Mouse (Mus musculus) testis, adult 2 months (tissue): ENCODE data around the gene Gm21985. TPM values are rescaled to one million over a fixed set of nuclear protein-coding genes. Genes with fewer than 3 reads are reported as not detected.

Experiments
- H3K27ac ChIP-seq: fragments of 200-500 bp; 2 replicates; pipeline ENCODE4 v1.5.1; 2012; ENCODE audit warnings: low read depth, low read length; ENCODE audit not compliant: control insufficient read depth, insufficient read depth
- H3K27me3 ChIP-seq: fragments of 200-500 bp; 2 replicates; pipeline ENCODE4 v1.6.1; 2012; ENCODE audit warnings: mild to moderate bottlenecking, low read length, moderate library complexity; ENCODE audit not compliant: control insufficient read depth, insufficient read depth
- H3K36me3 ChIP-seq: fragments of 200-500 bp; 2 replicates; pipeline ENCODE4 v1.6.1; 2012; ENCODE audit warnings: mild to moderate bottlenecking, low read length; ENCODE audit not compliant: control insufficient read depth, insufficient read depth
- H3K4me1 ChIP-seq: fragments of 200-500 bp; 2 replicates; pipeline ENCODE4 v1.6.1; 2012; ENCODE audit warnings: low read length; ENCODE audit not compliant: control insufficient read depth, insufficient read depth
- H3K4me3 ChIP-seq: fragments of 200-500 bp; 2 replicates; pipeline ENCODE4 v1.5.1; 2012; ENCODE audit warnings: low read depth, mild to moderate bottlenecking, low read length, moderate library complexity, mixed read lengths; ENCODE audit not compliant: control insufficient read depth
- CTCF ChIP-seq: fragments of 200-500 bp; IDR thresholded peaks from 2 replicates; pipeline ENCODE4 v1.5.1; 2012; ENCODE audit warnings: low read depth, mild to moderate bottlenecking, inconsistent platforms, low read length, moderate library complexity; ENCODE audit not compliant: control insufficient read depth, insufficient read depth, insufficient replicate concordance
- POLR2A ChIP-seq: fragments of 200-500 bp; IDR thresholded peaks from 2 replicates; pipeline ENCODE4 v1.6.1; 2012; ENCODE audit warnings: low read depth, mild to moderate bottlenecking, inconsistent platforms, low read length, moderate library complexity; ENCODE audit not compliant: control insufficient read depth
- polyA plus RNA-seq: library from polyadenylated mRNA; depleted of rRNA; stranded (reverse); fragments of >200 nt; gene quantifications from 2 replicates; pipeline ENCODE4 v1.2.3, GENCODE M21; 2012

Gm21985 gene
- polyA plus RNA-seq, 1 experiment: not detected

- no peaks in the 10 kb centered on the region; the same call in 1 of the 2 replicates for H3K4me1 ChIP-seq
- no peaks in the 10 kb centered on the region for H3K27me3 ChIP-seq
- peak within 1 kb of the TSS; percentile 76; the same call in 1 of the 2 replicates for H3K27ac ChIP-seq
- H3K4me3 ChIP-seq: peak within 1 kb of the TSS; percentile 95
- no peaks in the 10 kb centered on the region for H3K36me3 ChIP-seq
- TF ChIP-seq CTCF (peak; percentile 82), POLR2A (peak; percentile 45; the same call in 1 of the 2 replicates)
Measured at GRCm38 (mm10) chr2:112378973-112379898, 113.1 kb downstream of the Gm21985 start, which contains the start of gene Katnbl1. Katnbl1 (plus strand) TSS chr2:112379211.

- TF ChIP-seq POLR2A (no peak), CTCF (no peak)
- Histone ChIP-seq H3K27ac (no peak overlapping the region), H3K36me3 (no peaks in the 10 kb centered on the region), H3K27me3 (no peaks in the 10 kb centered on the region), H3K4me1 (no peaks in the 10 kb centered on the region; the same call in 1 of the 2 replicates), H3K4me3 (no peak overlapping the region)
Measured at GRCm38 (mm10) chr2:112380131-112380530, 114.0 kb downstream of the Gm21985 start.

DNA sequence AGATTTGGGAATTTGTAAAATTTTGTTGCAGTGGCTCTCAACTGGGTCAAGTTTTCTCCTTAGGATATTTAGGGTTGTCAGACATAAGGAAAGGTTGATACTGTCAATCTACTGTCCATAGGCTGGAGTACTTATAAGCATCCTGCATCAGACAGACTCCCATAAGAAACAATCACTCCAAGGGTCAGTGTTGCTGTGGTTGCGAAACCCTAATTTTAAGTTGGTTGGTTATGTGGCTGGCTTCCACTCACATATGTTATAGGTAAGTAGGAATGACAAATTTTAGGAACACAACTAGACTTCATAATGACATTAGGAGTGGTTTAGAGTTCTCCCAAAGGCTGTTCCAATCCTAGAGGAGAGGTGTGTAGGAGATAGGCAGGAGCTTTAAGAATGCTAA is 115.1 kb downstream of the Gm21985 start:
- no peak for TF ChIP-seq CTCF
- TF ChIP-seq POLR2A: no peak
- H3K4me1 ChIP-seq: no peaks in the 10 kb centered on the region; the same call in 1 of the 2 replicates
- H3K36me3 ChIP-seq: no peaks in the 10 kb centered on the region
- no peaks in the 10 kb centered on the region for H3K27me3 ChIP-seq
- H3K4me3 ChIP-seq: no peak overlapping the region
- no peak overlapping the region for H3K27ac ChIP-seq

GRCm38 (mm10) chr2:112390843-112391242 is 124.7 kb downstream of the Gm21985 start:
- H3K4me1 ChIP-seq: no peaks in the 10 kb centered on the region
- H3K4me3 ChIP-seq: no peak overlapping the region
- H3K27ac ChIP-seq: no peak overlapping the region
- TF ChIP-seq CTCF (no peak), POLR2A (no peak)
- H3K36me3 ChIP-seq: no peaks in the 10 kb centered on the region
- H3K27me3 ChIP-seq: no peaks in the 10 kb centered on the region

GRCm38 (mm10) chr2:112391346-112392000 is 125.4 kb downstream of the Gm21985 start:
- Histone ChIP-seq H3K27ac (no peak overlapping the region), H3K4me1 (no peaks in the 10 kb centered on the region), H3K4me3 (no peak overlapping the region), H3K27me3 (no peaks in the 10 kb centered on the region), H3K36me3 (no peaks in the 10 kb centered on the region)
- TF ChIP-seq POLR2A (no peak), CTCF (no peak)

GRCm38 (mm10) chr2:112392689-112393088 is 126.6 kb downstream of the Gm21985 start:
- H3K36me3 ChIP-seq: no peaks in the 10 kb centered on the region
- no peak overlapping the region for H3K27ac ChIP-seq
- no peak for TF ChIP-seq CTCF
- no peak for TF ChIP-seq POLR2A
- no peaks in the 10 kb centered on the region for H3K4me1 ChIP-seq
- no peak overlapping the region for H3K4me3 ChIP-seq
- no peaks in the 10 kb centered on the region for H3K27me3 ChIP-seq

DNA sequence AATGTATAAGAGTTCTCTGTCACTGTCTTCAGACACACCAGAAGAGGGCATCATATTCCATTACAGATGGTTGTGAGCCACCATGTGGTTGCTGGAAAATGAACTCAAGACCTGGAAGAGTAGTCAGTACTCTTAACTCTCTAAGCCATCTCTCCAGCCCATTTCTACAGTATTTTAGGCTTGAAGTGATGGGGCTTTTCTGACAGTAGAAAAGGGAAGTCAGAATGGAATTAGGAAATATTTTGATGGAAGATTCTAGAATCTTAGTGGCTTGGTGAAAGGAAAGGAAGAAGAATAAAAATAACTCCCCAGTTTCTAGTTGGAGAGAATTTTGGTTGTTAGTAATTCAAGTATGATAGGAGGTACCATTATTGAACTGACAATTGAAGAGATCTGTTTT is 127.8 kb downstream of the Gm21985 start:
- TF ChIP-seq CTCF (no peak), POLR2A (no peak)
- H3K4me1 ChIP-seq: no peaks in the 10 kb centered on the region
- no peaks in the 10 kb centered on the region for H3K27me3 ChIP-seq
- H3K36me3 ChIP-seq: no peaks in the 10 kb centered on the region
- no peak overlapping the region for H3K27ac ChIP-seq
- no peak overlapping the region for H3K4me3 ChIP-seq

DNA sequence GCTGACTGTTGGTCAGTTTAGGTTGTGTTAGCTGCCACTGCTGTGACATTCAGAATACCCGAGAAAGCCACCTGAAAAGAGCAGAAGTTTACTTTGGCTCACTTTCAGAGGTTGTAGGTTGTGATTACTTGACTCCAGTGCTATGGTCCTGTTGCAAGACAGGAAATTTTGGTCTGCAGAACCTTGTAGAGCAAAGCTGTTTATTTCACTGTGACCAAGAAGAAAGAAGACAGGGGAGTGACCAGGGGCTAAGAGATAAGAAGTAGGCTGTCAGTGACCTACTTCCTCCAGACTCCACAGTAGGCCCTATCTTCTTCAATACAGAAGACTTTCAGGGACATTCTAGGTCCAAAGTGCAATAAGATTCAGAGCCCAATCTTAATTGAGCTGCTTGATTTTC is 130.5 kb downstream of the Gm21985 start:
- Histone ChIP-seq H3K27me3 (no peaks in the 10 kb centered on the region), H3K4me1 (no peaks in the 10 kb centered on the region), H3K4me3 (no peak overlapping the region), H3K27ac (no peak overlapping the region), H3K36me3 (no peaks in the 10 kb centered on the region)
- TF ChIP-seq POLR2A (no peak), CTCF (no peak)
